Mouse (Mus musculus): ENCODE data around the gene Cacna1c.

GRCm38 (mm10) chr6:118689447-118689846, 506.8 kb downstream of the Cacna1c start:
- TF ChIP-seq TCF3 (IDR thresholded peaks at IDR 0.05; ENCODE audit: insufficient read length, low read depth) (no peak), MYOD1 (IDR thresholded peaks at IDR 0.05; ENCODE audit: control insufficient read depth in 1 of 3, insufficient read length in 2 of 3, low read depth in 2 of 3) (no peak)

Measured in myocyte (in vitro differentiated cells).